Comparison of ENCODE assay signal across 22 mouse cellular contexts in the genomic region with DNA sequence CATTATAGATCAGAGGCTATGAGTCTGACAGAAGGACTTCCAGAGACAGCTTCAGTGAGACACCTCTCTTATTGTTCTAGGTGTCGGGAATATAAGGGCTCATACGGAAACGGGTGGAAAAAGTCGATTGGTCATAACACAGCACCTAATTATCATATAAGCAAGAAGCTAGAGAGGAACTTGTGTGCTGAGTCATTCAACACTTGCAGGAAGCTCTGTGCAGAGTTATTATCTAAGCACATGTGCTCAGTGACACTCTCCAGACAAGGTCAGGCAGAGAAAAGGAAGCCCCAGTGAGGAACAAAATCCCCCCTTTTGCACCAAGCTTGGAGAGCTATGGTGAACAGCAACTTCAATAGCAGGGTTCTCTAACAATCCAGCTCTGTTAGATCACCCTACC.
"Had no signal": no experiment of that assay in that cellular context is flagged by ENCODE, and none has a peak within 500 bp of the region (broad histone marks: within the 10 kb centered on the region; RNA-seq: fewer than 3 reads in every experiment).

No protein-coding gene starts in this region.

- H3K27ac ChIP-seq: limb, embryonic 12.5 days; limb, embryonic 15.5 days; liver, embryonic 13.5 days; midbrain, embryonic 10.5 days; neural tube, embryonic 12.5 days; neural tube, embryonic 15.5 days; stomach, postnatal 0 days had no signal

- H3K36me3 ChIP-seq: limb, embryonic 12.5 days; limb, embryonic 15.5 days; liver, embryonic 13.5 days; midbrain, embryonic 10.5 days; neural tube, embryonic 12.5 days; neural tube, embryonic 15.5 days had no signal

- DNase-seq: kidney, adult 9 months; kidney, postnatal 14 days; kidney, postnatal 4 days; left cerebral cortex, postnatal 4 days; liver, embryonic 13.5 days; lung, adult 2 months; lung, postnatal 36 days; midbrain, embryonic 14.5 days; right cerebral cortex, adult 18-20 months; right cerebral cortex, postnatal 14 days; right cerebral cortex, postnatal 4 days; thymus, adult 2 months; thymus, postnatal 14 days; thymus, postnatal 4 days had no signal

- H3K4me2 ChIP-seq: limb, embryonic 12.5 days; limb, embryonic 15.5 days; liver, embryonic 13.5 days; neural tube, embryonic 12.5 days; neural tube, embryonic 15.5 days had no signal

- H3K9me3 ChIP-seq: limb, embryonic 12.5 days; limb, embryonic 15.5 days; liver, embryonic 13.5 days; midbrain, embryonic 10.5 days; neural tube, embryonic 12.5 days; neural tube, embryonic 15.5 days had no signal

- H3K4me3 ChIP-seq: limb, embryonic 12.5 days; limb, embryonic 15.5 days; liver, embryonic 13.5 days; megakaryocyte, embryonic 14.5 days; midbrain, embryonic 10.5 days; neural tube, embryonic 12.5 days; neural tube, embryonic 15.5 days had no signal

- H3K9ac ChIP-seq: limb, embryonic 12.5 days; limb, embryonic 15.5 days; liver, embryonic 13.5 days; neural tube, embryonic 12.5 days; neural tube, embryonic 15.5 days had no signal

- ATAC-seq: lung, postnatal 0 days had no signal

- H3K27me3 ChIP-seq: limb, embryonic 12.5 days; limb, embryonic 15.5 days; liver, embryonic 13.5 days; megakaryocyte, embryonic 14.5 days; neural tube, embryonic 12.5 days; neural tube, embryonic 15.5 days had no signal

- H3K4me1 ChIP-seq: limb, embryonic 12.5 days; limb, embryonic 15.5 days; liver, embryonic 13.5 days; megakaryocyte, embryonic 14.5 days; midbrain, embryonic 10.5 days; neural tube, embryonic 12.5 days; neural tube, embryonic 15.5 days had no signal
